Mouse (Mus musculus) limb, embryonic 14.5 days (tissue): ENCODE results near the gene Flvcr2. TPM values are rescaled to one million over a fixed set of nuclear protein-coding genes. Genes with fewer than 3 reads are reported as not detected.

ENCODE experiments used
- ATAC-seq: fragments of 200-750 bp; cut with Nextera tagmentation; 2 replicates; pipeline ENCODE4 v1.8.0; 2017; ENCODE audit warnings: low read depth, moderate number of reproducible peaks, moderate TSS enrichment; ENCODE audit not compliant: low FRiP score
- DNase-seq: peaks from one replicate; pipeline ENCODE4 v3.0.0-alpha.2; 2015; ENCODE audit warnings: low spot score
- H3K27ac ChIP-seq: fragments of 300-500 bp; sonication (generic); replicated peaks from 2 replicates; pipeline ENCODE4 v1.5.1; 2014; ENCODE audit warnings: low read depth, mild to moderate bottlenecking, low read length, moderate library complexity, mixed read lengths
- H3K27me3 ChIP-seq: fragments of 300-500 bp; sonication (generic); 2 replicates; pipeline ENCODE4 v1.6.1; 2014; ENCODE audit warnings: low read length, mixed read lengths; ENCODE audit not compliant: control insufficient read depth, insufficient read depth
- H3K36me3 ChIP-seq: fragments of 300-500 bp; sonication (generic); 2 replicates; pipeline ENCODE4 v1.6.1; 2014; ENCODE audit warnings: mild to moderate bottlenecking, low read length, moderate library complexity, mixed read lengths; ENCODE audit not compliant: control insufficient read depth, insufficient read depth
- H3K4me1 ChIP-seq: fragments of 300-500 bp; sonication (generic); 2 replicates; pipeline ENCODE4 v1.6.1; 2014; ENCODE audit warnings: antibody characterized with exemption, low read length, mixed read lengths; ENCODE audit not compliant: control insufficient read depth, insufficient read depth
- H3K4me2 ChIP-seq: fragments of 300-500 bp; sonication (generic); replicated peaks from 2 replicates; pipeline ENCODE4 v1.6.1; 2014; ENCODE audit warnings: low read depth, mild to moderate bottlenecking, low read length, moderate library complexity; ENCODE audit not compliant: severe bottlenecking
- H3K4me3 ChIP-seq: fragments of 300-500 bp; sonication (generic); replicated peaks from 2 replicates; pipeline ENCODE4 v1.5.1; 2014; ENCODE audit warnings: low read length
- H3K9ac ChIP-seq: fragments of 300-500 bp; sonication (generic); 2 replicates; pipeline ENCODE4 v1.6.1; 2014; ENCODE audit warnings: mild to moderate bottlenecking, low read depth, low read length, moderate library complexity; ENCODE audit not compliant: severe bottlenecking
- H3K9me3 ChIP-seq: fragments of 300-500 bp; sonication (generic); 2 replicates; pipeline ENCODE4 v1.6.1; 2016; ENCODE audit warnings: low read length; ENCODE audit not compliant: control insufficient read depth
- POLR2A ChIP-seq: fragments of 200-500 bp; IDR thresholded peaks from 2 replicates; pipeline ENCODE4 v1.8.0; 2012; ENCODE audit warnings: inconsistent platforms, mild to moderate bottlenecking, moderate library complexity, borderline replicate concordance; ENCODE audit not compliant: insufficient read depth, insufficient read length; ENCODE audit errors: extremely low read depth
- whole genome bisulfite sequencing: fragments of 180-500 bp; shearing (Covaris S2); extraction: QIAGEN DNeasy Blood & Tissue Kit; methylation state at CpG from one replicate; pipeline ENCODE4 v1.1.7; 2014; 5-methylcytosine and 5-hydroxymethylcytosine counted together
- polyA plus RNA-seq, 2 experiments: library from polyadenylated mRNA; depleted of rRNA in 1 of 2; stranded (reverse) in 1 of 2; unstranded in 1 of 2; fragments of >200 nt; fragmentation: Nextera tagmentation in 1 of 2; extraction: Ambion mirVana in 1 of 2; gene quantifications; 2 replicates each; pipeline versions ENCODE4 v1.2.1 to v1.2.3; 2012 to 2014

The Flvcr2 gene
- polyA plus RNA-seq, 2 experiments, result 2.8 to 4.4 TPM

DNA sequence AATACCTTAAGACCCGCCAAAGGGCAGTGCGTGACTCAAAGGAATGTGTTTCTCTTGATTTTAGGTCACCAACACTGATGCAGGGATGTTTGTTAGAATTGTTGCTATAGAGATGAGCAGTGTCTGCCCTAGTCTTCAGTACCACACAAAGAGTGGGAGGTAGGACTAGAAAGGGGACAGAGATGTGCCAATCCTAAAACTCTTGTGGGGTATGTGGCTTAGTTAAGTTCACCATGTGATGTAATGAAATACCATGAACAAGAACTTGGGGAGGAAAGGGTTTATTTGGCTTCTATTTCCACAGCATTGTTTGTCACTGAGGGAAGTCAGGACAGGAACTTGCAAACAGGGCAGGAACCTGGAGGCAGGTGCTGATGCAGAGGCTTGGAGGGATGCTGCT, 33.8 kb upstream of the Flvcr2 start:
- no peak for ATAC-seq

DNA sequence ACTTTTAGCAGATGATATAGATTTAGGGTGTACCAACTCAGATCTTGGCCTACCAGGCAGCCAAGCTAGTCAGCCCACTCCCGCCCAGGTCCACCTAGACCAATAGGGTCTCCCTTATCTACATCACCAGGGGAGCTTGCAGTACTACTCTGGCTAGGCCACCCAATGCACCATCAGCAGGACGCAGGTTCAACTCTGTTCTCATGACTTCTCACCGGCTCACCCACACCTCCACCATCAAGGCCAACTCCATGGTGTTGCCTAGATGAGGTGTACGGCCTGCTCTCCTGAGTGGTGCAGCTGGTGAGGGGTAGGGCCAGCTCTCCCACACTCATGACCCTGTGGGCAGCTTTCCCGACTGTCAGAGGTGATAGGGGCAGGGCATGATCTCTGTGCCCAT, 32.2 kb upstream of the Flvcr2 start:
- H3K27me3 ChIP-seq, result no peaks in the 10 kb centered on the region
- H3K9me3 ChIP-seq, result no peaks in the 10 kb centered on the region
- ATAC-seq (no peak), DNase-seq (no peak)
- WGBS, result 92% methylated on average over 5 of the region's 5 CpGs
- no peak overlapping the region for H3K4me3 ChIP-seq
- no peak overlapping the region for H3K9ac ChIP-seq
- H3K4me2 ChIP-seq, result no peak overlapping the region
- H3K27ac ChIP-seq, result no peak overlapping the region
- TF ChIP-seq POLR2A, result no peak
- no peaks in the 10 kb centered on the region for H3K36me3 ChIP-seq
- H3K4me1 ChIP-seq, result no peaks in the 10 kb centered on the region

More for the DNA sequence above, 33.8 kb upstream of the Flvcr2 start:
- Histone ChIP-seq H3K9me3 (no peaks in the 10 kb centered on the region), H3K4me1 (no peaks in the 10 kb centered on the region), H3K36me3 (no peaks in the 10 kb centered on the region), H3K4me3 (no peak overlapping the region), H3K9ac (no peak overlapping the region), H3K27me3 (no peaks in the 10 kb centered on the region), H3K27ac (no peak overlapping the region), H3K4me2 (no peak overlapping the region)
- 80% methylated on average over 2 of the region's 2 CpGs for WGBS
- no peak for DNase-seq
- TF ChIP-seq POLR2A, result no peak

DNA sequence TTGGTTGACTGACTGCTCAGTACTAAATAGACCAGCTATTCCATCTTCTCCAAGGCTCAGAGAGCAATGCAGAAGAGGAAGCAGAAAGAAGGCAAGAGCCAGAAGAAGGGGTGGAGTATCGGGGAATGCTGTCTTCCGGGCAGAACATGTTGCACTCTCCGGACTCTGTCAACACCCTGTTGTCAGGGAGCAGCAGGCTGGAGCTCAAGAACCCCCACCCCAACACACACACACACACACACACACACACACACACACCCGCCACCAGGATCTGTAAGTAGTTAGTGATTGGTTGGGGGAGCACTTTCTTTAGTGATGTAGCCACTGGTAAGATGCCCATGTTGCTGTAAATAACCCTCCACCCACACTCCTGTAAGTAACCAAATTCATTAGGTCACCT, 21.0 kb upstream of the Flvcr2 start:
- no peaks in the 10 kb centered on the region for H3K4me1 ChIP-seq
- no peak for TF ChIP-seq POLR2A
- no peak overlapping the region for H3K27ac ChIP-seq
- 71% methylated on average over 4 of the region's 4 CpGs for WGBS
- H3K27me3 ChIP-seq, result no peaks in the 10 kb centered on the region
- H3K9me3 ChIP-seq, result no peaks in the 10 kb centered on the region
- no peak overlapping the region for H3K4me2 ChIP-seq
- DNase-seq (no peak), ATAC-seq (no peak)
- H3K4me3 ChIP-seq, result no peak overlapping the region
- no peak overlapping the region for H3K9ac ChIP-seq
- no peaks in the 10 kb centered on the region for H3K36me3 ChIP-seq

DNA sequence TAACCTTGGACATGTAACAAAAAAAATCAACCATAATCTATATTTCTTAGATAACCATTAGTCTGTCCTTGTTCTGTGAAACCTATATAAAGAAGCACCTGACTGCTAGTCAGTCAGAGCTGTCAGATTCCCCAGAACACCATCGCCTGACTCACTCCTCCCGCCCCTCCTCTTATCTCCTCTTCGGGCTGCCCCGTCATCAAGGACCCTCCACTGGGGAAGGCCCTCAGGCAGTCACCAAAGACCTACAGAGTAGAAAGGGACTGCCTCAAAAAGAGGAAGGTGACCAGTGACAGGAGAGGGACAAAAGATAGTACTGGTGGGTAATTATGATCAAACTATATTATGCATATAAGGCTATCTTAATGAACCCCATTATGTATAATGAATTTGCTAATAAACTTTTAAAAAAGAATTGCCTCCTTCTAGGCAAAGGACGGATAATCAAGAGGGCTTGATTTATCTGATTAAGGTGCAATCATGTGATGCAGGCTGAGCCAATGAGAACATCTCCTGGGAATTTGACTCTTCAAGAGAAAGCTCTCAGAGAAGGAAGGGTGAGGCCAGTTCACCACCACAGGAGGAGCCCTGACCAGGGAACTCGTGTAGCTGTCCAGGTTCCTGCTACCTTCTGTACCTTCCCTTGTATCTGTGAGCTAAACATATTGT, 19.5 kb upstream of the Flvcr2 start:
- ATAC-seq, result no peak
- Histone ChIP-seq H3K4me2 (no peak overlapping the region), H3K4me3 (no peak overlapping the region), H3K36me3 (no peaks in the 10 kb centered on the region), H3K4me1 (no peaks in the 10 kb centered on the region), H3K27me3 (no peaks in the 10 kb centered on the region), H3K9ac (no peak overlapping the region), H3K9me3 (no peaks in the 10 kb centered on the region), H3K27ac (no peak overlapping the region)
- WGBS, result 56% methylated on average over 6 of the region's 6 CpGs
- no peak for DNase-seq
- no peak for TF ChIP-seq POLR2A

DNA sequence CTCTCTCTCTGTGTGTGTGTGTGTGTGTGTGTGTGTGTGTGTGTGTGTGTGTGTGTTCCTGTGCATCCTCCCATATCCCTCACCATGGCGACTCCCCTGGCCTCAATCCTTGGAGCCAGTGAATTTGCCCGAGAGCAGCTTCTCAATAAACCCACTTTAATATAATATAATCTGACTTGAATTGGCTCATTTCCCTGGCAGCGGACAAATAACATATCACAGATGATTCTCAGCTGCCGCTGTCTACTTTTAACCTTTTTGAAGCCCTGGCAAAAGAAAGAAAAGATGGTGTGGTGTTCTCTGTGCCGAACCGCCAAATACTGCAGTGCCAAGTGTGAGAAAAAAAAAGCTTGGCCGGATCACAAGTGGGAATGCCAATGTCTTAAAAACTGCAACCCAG, 18.2 kb upstream of the Flvcr2 start:
- Histone ChIP-seq H3K27ac (no peak overlapping the region), H3K4me1 (no peaks in the 10 kb centered on the region), H3K9ac (no peak overlapping the region), H3K27me3 (no peaks in the 10 kb centered on the region), H3K36me3 (no peaks in the 10 kb centered on the region), H3K4me2 (no peak overlapping the region), H3K9me3 (no peaks in the 10 kb centered on the region), H3K4me3 (no peak overlapping the region)
- WGBS, result 69% methylated on average over 7 of the region's 7 CpGs
- DNase-seq (no peak), ATAC-seq (no peak)
- TF ChIP-seq POLR2A, result no peak
